Mouse (Mus musculus) gastrocnemius, postnatal 4 days (tissue): ENCODE results near the gene Arl15. TPM values are rescaled to one million over a fixed set of nuclear protein-coding genes. Genes with fewer than 3 reads are reported as not detected.
A peak's percentile ranks its signal among the peaks of the same experiment; 100 is the strongest.

Experiments
- DNase-seq, 2 experiments: peaks; one replicate each; pipeline ENCODE4 v3.0.0; 2021 to 2022; ENCODE audit warnings: low spot score in 2 of 2, mixed read lengths in 2 of 2
- total RNA-seq, 2 experiments: library from RNA; stranded (reverse); gene quantifications; 2 replicates each; pipeline ENCODE4 v1.2.3; 2021

The Arl15 gene
- total RNA-seq, 2 experiments from 2014 or later = 12.3 to 13.2 TPM

DNA sequence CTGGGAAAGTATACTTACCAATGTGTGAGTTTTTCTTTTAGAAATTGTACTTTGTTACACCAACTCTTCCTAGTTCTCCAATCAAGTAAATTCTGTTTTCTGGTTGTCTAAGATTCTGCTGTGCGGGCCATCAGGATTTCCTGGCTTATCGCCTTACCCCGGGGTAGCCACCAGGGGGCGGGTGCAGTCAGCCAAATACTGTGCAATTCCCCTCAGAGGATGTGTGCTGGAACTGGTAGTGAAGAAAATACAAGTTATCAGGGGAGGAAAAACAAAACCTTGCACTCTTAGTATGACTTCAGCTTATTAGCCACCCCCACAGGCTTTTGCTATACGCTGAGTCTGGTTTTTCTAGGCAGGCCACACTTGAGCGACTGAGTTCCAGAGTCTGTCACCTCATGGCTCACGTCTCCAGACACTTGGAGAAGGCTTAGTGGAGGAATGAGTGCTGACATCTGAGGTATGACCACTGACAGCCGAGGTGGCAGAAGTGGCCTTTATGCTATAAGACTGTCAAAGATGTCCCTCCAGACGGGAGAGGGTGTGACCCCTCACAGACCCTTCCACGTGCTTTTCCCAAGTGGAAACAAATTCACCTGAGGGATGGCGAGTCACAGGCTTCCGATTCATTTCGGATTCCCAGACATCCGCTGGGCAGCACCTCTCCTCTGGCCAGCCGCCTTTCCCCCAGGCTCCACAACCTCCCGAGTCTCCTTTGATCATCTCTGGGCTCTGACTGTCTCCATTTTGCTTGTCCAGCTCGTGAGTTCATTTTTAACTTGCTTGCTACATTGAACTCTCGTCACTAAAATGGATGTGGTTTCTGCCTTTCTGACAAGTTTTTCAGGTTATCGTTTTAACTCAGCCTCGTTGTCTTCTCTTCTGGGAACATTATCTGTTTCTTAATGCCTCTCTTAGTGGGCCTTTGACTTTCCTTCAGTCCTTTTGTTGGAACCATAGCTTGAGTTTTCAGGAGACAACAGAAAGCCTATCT, 75.2 kb downstream of the Arl15 start:
- peak; percentile 66 to 67 for DNase-seq

DNA sequence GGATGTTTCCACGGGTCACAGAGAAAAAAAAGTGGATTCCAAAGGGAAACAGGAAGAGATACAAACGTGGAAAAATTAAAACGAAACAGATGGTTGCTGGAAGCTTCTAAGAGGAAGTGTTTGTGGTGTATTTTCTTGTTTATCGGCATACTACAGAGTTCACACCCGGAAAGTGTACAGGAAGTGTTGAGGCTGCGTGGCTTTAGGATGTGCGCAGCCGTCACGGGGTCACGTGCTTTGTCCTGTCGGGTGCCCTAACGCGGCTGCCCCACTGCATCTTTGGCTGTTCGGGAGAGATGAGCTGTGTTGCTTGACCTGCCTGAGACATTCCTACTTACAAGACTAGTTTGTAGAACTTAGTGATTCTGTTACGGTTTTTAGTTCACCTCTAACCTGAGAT, 76.1 kb downstream of the Arl15 start:
- DNase-seq = no peak

DNA sequence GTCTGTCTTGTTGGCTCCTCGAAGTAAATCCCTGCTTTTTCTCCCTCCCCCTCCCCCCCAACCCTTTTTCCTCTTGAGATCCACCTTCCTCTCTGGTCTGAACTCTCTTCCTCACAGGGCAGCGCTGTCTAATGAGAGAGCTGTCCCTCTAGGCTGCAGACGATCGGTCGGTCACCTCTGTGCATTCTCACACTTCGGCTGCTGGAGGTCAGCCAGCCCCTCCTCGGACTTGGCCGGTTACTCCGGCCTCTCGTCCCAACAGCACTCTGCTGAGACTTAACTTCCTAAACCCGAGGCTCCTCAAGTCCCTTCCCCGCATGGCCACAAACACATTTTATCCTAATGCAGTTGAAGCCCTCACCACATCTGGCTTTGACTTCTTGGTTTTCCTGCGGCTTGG, 77.5 kb downstream of the Arl15 start:
- DNase-seq = peak; percentile 62 to 71

DNA sequence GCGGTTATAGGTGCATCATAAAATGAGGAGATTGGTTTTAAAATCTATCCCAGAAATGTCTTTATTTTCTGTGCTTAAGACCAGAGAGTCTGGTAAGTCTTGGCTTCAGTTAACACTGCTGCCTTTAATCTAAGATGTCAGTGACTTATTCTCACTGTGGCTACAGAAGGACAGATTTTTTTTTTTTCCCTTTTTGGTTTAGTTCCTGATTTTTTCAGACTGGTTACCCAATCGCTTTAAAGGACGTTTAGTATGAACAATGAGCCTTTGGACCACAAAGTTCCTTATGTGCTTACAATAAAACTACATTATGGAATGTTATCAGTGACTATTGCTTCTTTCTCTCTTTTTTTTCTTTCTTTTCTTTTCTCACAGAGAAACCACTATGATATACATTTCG, 81.4 kb downstream of the Arl15 start:
- DNase-seq = no peak

DNA sequence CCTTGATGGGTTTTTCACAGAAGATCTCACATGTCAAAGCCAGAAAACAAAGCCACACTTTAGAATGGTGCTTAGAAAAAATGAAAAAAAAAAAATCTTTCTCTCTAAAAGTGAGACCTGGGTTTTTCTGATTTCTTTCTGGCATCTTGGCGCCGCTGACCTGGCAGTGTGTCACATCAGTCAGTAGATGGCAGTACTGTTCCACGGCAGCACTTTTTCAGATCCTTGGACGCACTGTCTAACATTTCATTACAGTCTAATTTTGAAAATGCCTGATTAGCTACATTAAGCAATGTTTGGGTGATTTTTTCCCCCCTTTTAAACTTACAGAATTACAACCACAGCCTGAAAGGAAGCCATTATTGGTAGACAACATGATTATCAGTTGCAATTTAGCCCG, 83.1 kb downstream of the Arl15 start:
- DNase-seq = peak in 1 of 2 experiments; percentile 63

DNA sequence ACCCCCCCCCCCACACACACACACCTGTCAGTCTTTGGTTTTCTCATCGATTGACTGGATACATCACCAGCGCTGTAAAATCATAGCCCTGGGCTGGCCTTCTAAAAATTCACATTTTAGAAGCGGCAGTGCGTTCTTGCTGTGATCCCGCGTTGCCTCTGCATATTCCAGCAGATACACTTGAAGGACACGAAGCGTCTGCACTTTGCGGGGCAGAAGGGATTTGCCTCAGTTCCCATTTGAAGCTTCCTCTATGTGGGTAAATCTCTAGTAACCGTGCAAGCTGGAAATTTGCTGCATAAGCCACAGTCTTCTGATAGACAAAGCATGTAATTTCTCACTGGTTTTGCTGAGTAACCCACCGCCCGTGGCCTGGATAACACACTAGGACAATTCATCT, 84.3 kb downstream of the Arl15 start:
- no peak for DNase-seq

DNA sequence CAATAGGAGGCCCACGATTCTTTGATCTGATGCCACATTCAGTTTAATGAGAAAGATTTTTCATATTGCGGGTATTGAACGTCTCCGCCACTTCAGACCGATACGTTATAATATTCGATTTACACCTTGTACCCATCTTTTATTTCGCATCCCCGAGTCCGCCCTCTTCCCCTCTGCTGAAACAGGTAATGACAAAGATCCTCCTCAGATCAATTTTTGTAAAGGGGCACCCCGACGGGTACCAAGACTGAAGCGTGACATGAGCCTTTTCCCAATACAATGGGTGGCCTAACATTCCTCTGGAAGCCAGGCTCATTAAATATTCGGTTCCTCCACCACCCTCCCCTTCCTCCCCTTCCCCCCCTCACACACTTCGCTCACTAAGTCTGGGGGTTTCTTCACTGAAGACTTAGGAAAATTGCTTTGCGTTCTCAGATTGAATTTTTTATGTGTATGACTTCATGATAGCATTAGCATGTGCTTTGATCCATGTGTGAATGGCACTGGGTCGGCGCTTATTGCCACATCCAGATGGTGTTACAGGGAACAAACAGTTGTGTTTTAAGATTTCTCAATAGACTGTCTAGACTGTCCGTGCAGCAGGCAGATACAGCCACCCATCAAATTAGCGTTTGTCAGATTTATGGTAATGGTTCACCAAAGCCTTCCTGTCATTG, 85.5 kb downstream of the Arl15 start:
- no peak for DNase-seq

DNA sequence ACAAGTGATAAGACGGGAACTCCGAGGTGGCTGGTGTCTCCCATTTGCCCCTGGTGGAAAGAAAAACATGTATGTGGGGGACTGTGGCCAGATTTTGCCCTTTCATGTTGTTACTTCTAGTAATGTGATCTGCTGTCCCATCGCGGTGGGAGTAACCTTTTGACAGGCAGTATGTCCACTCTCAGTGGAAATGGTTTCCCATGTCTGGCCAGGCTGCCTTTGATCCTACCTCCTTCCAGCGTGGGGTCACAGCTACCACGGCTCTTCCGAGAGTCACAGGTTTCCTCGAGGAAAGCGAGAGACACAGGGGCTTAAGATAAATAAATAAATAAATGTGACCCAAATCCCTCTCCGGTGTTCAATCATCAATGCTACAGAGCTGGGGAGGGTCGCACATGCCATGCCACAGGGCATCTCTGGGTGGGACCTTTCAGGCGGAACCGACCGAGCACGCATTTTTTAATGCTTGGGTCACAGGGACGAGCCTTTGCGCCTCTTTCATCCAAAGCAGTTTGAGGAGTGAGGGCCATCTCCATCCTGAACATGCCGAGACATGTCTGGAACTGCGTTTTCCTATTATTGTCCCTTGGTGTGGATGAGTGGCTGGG, 86.4 kb downstream of the Arl15 start:
- no peak for DNase-seq

DNA sequence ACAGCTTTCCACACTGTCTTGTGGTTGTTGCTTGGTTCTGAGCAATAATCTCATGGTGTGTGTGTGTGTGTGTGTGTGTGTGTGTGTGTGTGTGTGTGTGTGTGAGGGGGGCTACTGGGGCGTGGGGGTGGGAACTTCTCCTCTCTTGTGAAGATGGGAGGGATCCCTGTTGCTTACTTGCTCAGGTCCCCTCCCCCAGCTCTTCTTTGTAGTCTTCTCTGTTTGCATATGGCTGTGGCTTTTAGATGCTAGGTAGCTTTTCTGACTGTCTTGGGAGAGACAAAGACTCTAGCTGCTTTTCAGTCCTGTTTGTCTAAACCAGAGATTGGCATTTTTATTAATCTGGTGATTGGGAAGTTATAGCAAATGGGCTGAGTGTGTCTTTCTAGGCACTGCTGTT, 88.7 kb downstream of the Arl15 start:
- no peak for DNase-seq

DNA sequence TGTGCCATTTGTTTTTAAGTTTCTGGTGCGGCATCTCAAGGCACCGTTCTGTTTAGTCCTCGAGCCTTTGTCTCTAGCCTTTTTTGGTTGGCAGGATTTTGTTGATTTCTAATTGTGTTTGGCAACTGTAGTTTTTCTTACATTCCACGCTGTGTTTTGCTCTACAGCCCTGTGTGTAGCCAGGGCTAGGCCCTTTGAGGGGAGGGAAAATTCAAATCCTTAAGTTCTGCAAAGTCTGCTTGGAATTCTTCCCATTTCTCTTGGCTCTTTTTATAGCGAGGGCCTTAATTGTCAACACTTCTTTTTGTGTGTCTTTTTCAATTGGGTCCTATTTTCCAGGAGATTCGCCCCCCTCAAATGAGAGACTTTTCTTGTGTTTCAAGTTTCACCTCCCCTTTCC, 92.8 kb downstream of the Arl15 start:
- DNase-seq = no peak

DNA sequence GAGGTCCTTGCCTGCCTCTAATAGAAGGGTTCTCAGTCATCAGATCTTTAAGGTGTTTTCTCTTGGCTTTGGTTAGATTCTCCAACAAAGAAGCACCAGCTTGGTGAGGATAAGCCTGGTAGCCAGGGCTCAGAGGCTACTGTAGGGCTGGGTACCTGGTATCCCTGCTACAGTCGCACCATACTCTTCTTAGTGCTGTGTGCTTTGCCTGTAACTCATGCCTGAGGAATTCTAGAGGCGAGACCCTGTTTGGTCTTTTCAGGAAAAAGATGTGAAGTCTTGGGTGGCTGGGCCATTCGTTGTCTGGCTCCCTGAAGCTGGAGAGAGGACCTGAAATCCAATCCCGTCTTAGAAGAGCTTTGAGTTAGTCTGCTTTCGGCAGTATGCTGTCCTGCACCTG, 93.8 kb downstream of the Arl15 start:
- DNase-seq = no peak

DNA sequence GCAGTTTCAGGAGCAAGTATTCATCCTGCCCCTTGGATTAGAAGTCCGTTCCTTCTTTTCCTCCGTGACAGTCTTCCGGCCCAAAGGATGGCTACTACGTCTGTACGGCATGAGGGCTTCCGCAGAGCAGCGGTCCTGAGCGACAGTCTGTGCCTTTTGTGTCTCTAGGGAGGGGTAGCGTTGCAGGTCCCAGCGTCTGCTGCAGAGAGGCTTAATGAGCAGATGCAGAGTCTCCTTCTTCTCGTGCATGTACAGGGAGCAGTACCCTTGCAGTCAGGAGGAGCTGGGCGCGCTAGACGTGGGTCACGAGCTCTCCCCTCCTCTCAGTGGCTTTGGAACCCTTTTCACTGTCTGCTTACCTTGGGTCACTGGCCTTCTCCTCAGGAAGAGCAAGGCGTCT, 94.4 kb downstream of the Arl15 start:
- DNase-seq = no peak

DNA sequence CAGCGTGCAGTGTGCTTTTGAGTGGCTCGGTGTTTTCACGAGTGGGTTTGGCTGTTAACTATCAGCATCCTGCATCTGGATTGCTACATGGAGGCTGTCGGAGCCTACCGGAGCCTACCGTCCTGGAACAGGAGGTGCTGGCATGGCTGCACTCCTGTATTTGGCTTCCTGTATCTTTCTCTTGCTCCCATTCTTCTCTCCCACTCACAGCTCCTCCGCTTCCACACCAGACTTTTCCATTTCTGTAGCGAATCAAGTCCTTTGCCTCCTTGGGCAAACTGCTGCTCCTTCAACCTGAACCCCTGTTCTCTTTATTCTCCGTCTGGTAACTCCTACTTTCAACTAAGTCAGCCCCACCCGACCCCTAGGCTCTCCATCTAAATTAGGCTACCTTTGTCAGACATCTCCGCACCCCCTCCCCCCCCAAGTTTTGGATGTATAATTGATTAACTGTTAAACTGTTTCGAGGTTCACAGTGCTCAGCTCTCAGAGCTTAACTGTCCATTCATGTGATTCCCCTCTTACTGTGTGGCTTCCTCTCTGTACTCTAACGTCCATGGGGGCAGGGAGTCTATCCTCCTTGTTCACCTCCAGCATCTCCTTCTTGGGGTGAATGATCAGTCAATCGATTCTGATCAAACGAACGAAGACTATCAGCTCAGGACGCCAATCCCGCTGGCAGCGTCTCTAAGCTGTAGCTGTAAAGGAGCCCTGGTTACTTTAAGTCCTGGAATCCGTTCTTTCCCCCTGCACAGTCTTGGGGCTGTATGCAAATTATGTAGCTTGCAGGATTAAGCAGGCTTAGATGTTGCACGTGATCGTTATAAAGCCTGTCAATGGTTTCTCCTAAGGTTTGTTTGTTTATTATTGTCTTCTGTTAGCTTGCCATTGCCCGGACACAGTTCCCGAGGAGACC, 95.1 kb downstream of the Arl15 start:
- DNase-seq = no peak

DNA sequence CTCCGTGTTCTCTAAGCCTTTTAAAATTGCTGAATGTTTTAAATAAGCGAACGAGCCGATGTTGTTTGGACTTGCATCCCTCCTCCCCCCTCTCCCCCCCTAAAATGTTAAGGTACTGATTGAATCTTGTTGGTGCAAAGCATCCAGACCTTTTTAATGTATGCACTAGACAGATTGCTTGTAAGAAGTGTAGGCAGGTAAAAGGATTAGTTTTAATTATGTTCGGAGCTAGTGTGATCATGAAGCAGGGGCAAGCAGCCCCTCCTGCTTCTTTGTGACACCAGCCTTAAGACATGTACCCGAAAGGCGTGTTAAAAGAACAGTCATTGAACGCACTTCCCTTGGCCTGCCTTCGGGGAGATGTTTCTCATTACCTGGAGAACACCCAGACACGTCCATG, 102.4 kb downstream of the Arl15 start:
- DNase-seq = no peak

DNA sequence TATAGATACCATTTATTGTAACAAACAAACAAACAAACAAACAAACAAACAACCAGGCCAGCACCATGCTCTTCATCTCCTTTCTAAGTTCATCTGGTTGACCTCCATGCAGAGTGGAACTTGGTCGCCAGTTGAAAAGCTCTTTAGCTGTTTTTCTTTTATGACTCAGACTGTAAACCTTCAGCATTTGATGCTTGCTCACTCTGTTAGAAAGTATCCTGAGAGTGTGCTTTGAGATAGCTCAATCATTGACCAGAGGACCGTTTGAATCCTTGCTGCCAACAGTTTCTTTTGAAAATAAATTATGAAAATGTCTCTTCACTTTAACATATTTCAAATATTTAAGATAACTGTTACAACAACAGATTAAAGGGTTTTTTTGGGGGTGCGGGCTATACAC, 103.2 kb downstream of the Arl15 start:
- no peak for DNase-seq

DNA sequence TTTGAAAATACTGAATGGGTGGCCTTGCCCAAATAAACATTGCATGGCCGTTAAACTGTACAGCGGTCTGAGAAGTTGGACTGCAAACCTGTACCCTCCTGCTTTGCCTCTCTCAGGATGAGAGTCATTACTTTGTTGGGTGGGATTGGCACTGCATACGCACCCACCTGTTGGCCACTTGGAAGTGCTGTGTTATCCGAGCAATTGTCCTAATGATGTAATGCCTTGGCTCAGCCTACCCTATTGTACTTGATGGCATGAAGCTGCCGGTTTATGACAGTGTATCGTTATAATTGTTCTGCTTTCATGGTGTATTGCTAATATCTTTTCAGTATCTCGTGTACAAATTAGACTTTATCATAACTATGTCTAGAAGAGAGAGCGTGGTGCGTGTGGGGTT, 103.6 kb downstream of the Arl15 start:
- DNase-seq = no peak

DNA sequence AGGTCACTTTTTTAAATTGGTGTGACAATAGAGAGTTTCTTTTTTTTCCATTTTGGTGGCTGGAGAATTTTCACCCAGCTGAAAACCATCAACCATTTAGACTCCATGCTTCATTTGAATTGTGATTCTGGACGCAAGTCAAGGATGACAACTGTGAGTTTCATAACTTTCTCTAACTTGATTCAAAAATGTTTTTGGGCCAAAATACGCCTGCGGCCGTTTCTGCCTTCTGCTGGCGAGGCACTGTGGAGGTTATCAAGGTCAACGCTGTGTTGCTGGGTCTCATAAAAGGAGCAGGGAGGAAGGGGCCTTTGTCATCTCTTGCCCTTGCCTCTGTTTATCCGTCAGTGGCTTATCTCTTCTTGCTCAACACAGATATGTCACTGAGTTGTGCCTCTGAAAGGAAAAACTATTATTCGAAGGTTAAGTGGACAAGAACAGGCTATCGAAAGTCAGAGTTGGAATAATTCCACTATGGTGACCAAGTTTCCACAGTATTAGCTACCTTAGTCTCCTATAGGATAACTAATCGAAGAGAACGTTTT, 106.8 kb downstream of the Arl15 start:
- DNase-seq = no peak

DNA sequence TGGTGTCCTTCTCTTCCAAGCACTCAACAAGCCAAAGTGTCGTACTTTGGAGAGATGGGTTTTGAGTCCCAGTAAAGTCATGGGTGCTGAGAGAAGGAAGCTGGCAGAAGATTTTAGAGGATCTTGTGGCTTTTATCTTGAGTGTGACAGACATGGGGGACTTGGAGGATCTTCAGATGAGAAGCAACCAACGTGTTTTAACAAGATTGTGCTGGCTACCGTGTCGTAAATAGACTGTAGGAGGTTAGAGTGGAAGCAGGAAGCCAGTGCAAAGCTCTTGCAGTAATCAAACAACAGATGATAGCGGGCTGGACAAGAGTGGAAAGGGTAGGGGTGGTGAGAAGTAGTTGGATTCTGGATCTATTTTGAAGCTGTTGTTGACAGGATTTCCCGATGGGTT, 109.0 kb downstream of the Arl15 start:
- no peak for DNase-seq

DNA sequence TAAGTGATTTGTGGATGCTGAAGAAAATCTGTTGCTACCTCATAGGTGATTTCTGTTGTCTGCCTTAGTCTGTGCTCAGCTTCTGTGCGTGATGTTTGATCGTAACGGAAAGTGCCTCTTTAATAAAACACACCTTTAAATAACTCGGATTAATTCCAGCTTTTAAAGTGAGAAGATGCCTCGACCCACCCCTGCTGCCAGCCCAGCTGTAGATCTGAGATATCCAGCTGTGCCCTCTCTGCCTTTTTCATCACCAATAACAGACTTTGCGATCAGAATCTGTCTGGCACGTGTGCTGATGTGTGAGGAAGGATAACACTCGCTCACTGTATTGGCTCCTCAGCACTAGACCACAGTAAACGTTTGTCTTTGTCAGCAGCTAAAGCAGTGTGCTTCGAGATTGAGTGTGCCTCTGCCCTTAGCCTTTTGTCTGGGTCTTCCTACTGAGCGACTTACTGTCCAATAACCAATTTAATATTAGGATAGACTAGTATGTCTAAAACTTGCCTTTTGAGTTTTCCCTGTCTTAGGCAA, 117.7 kb downstream of the Arl15 start:
- DNase-seq = no peak

DNA sequence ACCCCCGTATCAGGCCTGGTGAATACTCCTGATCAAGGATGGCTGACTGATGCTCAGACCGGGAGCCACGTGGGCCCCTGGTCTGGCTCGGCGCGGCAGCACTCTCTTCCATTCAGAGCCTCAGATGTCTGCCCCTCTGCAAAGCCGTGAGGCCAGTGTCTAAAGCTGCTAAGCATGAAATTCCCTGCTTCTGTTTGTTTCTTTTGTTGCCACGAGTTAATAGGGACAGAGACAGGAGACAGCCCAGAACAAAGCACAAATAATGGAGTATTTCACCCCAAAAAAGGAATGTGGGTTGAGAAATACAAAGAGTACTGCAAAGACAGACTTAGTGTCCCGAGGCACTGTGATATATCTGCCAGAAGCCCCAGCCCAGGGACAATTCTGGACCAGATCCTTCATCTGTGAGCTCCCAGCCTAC, 120.3 kb downstream of the Arl15 start:
- no peak for DNase-seq
